Mouse (Mus musculus): ENCODE measurements around the gene Tfr2. TPM values are rescaled to one million over a fixed set of nuclear protein-coding genes. Genes with fewer than 3 reads are reported as not detected.
A peak's percentile ranks its signal among the peaks of the same experiment; 100 is the strongest.

The Tfr2 gene
- polyA plus RNA-seq, 1 experiment: 14.5 TPM

- no peak for DNase-seq (ENCODE audit: extremely low spot score in 1 of 2, low spot score in 1 of 2)
Measured at GRCm38 (mm10) chr5:137580246-137580645, 10.6 kb downstream of the Tfr2 start.

- DNase-seq (ENCODE audit: extremely low spot score in 1 of 2, low spot score in 1 of 2): no peak
Measured at GRCm38 (mm10) chr5:137582702-137583101, 13.1 kb downstream of the Tfr2 start.

- peak in 1 of 2 experiments; percentile 59 for DNase-seq (ENCODE audit: extremely low spot score in 1 of 2, low spot score in 1 of 2)
Measured at GRCm38 (mm10) chr5:137583670-137584169, 14.1 kb downstream of the Tfr2 start.

- peak in 1 of 2 experiments; percentile 80 for DNase-seq (ENCODE audit: extremely low spot score in 1 of 2, low spot score in 1 of 2)
Measured at GRCm38 (mm10) chr5:137584976-137585375, 15.3 kb downstream of the Tfr2 start.

- DNase-seq (ENCODE audit: extremely low spot score in 1 of 2, low spot score in 1 of 2): no peak
Measured at GRCm38 (mm10) chr5:137590507-137590906, 20.9 kb downstream of the Tfr2 start.

GRCm38 (mm10) chr5:137595921-137596320 lies 26.3 kb downstream of the Tfr2 start:
- no peak for DNase-seq (ENCODE audit: extremely low spot score in 1 of 2, low spot score in 1 of 2)

- DNase-seq (ENCODE audit: extremely low spot score in 1 of 2, low spot score in 1 of 2): no peak
Measured at GRCm38 (mm10) chr5:137596601-137597261, 27.1 kb downstream of the Tfr2 start.

GRCm38 (mm10) chr5:137597625-137598024 lies 28.0 kb downstream of the Tfr2 start:
- no peak for DNase-seq (ENCODE audit: extremely low spot score in 1 of 2, low spot score in 1 of 2)

- no peak for DNase-seq (ENCODE audit: extremely low spot score in 1 of 2, low spot score in 1 of 2)
Measured at GRCm38 (mm10) chr5:137598100-137598826, 28.6 kb downstream of the Tfr2 start.

- DNase-seq (ENCODE audit: extremely low spot score in 1 of 2, low spot score in 1 of 2): no peak
Measured at GRCm38 (mm10) chr5:137599600-137599999, 30.0 kb downstream of the Tfr2 start.

GRCm38 (mm10) chr5:137600281-137600618 lies 30.6 kb downstream of the Tfr2 start:
- no peak for DNase-seq (ENCODE audit: extremely low spot score in 1 of 2, low spot score in 1 of 2)

- DNase-seq (ENCODE audit: extremely low spot score in 1 of 2, low spot score in 1 of 2): peak; percentile 93 to 96
Measured at GRCm38 (mm10) chr5:137600619-137601364, 31.2 kb downstream of the Tfr2 start, which contains the start of gene Mospd3. Gene Mospd3, minus strand, starts transcription at chr5:137601058.

- DNase-seq (ENCODE audit: extremely low spot score in 1 of 2, low spot score in 1 of 2): no peak
Measured at GRCm38 (mm10) chr5:137601365-137601729, 31.7 kb downstream of the Tfr2 start.

- DNase-seq (ENCODE audit: extremely low spot score in 1 of 2, low spot score in 1 of 2): no peak
Measured at GRCm38 (mm10) chr5:137607860-137608653, 38.4 kb downstream of the Tfr2 start.

GRCm38 (mm10) chr5:137608654-137609190 lies 39.1 kb downstream of the Tfr2 start:
- no peak for DNase-seq (ENCODE audit: extremely low spot score in 1 of 2, low spot score in 1 of 2)

- no peak for DNase-seq (ENCODE audit: extremely low spot score in 1 of 2, low spot score in 1 of 2)
Measured at GRCm38 (mm10) chr5:137609292-137609691, 39.7 kb downstream of the Tfr2 start.

- DNase-seq (ENCODE audit: extremely low spot score in 1 of 2, low spot score in 1 of 2): no peak
Measured at GRCm38 (mm10) chr5:137610056-137610455, 40.4 kb downstream of the Tfr2 start.

GRCm38 (mm10) chr5:137610548-137611244 lies 41.1 kb downstream of the Tfr2 start:
- DNase-seq (ENCODE audit: extremely low spot score in 1 of 2, low spot score in 1 of 2): no peak

- no peak for DNase-seq (ENCODE audit: extremely low spot score in 1 of 2, low spot score in 1 of 2)
Measured at GRCm38 (mm10) chr5:137611245-137611602, 41.6 kb downstream of the Tfr2 start.

- DNase-seq (ENCODE audit: extremely low spot score in 1 of 2, low spot score in 1 of 2): no peak
Measured at GRCm38 (mm10) chr5:137613076-137613475, 43.4 kb downstream of the Tfr2 start.

Data from frontal cortex, adult 2 months (tissue).